Mouse (Mus musculus) limb, embryonic 14.5 days (tissue): ENCODE results near the gene Olfr328. TPM values are rescaled to one million over a fixed set of nuclear protein-coding genes. Genes with fewer than 3 reads are reported as not detected.
A peak's percentile ranks its signal among the peaks of the same experiment; 100 is the strongest.
"Not testable (repeated sequence)": the region's sequence is repeated elsewhere in the genome, so short reads cannot be mapped to it uniquely, and the experiment has no call there.

Experiments used
- ATAC-seq: fragments of 200-750 bp; cut with Nextera tagmentation; 2 replicates; pipeline ENCODE4 v1.8.0; 2017; ENCODE audit warnings: low read depth, moderate number of reproducible peaks, moderate TSS enrichment; ENCODE audit not compliant: low FRiP score
- DNase-seq: peaks from one replicate; pipeline ENCODE4 v3.0.0-alpha.2; 2015; ENCODE audit warnings: low spot score
- H3K27ac ChIP-seq: fragments of 300-500 bp; sonication (generic); replicated peaks from 2 replicates; pipeline ENCODE4 v1.5.1; 2014; ENCODE audit warnings: low read depth, mild to moderate bottlenecking, low read length, moderate library complexity, mixed read lengths
- H3K27me3 ChIP-seq: fragments of 300-500 bp; sonication (generic); 2 replicates; pipeline ENCODE4 v1.6.1; 2014; ENCODE audit warnings: low read length, mixed read lengths; ENCODE audit not compliant: control insufficient read depth, insufficient read depth
- H3K36me3 ChIP-seq: fragments of 300-500 bp; sonication (generic); 2 replicates; pipeline ENCODE4 v1.6.1; 2014; ENCODE audit warnings: mild to moderate bottlenecking, low read length, moderate library complexity, mixed read lengths; ENCODE audit not compliant: control insufficient read depth, insufficient read depth
- H3K4me1 ChIP-seq: fragments of 300-500 bp; sonication (generic); 2 replicates; pipeline ENCODE4 v1.6.1; 2014; ENCODE audit warnings: antibody characterized with exemption, low read length, mixed read lengths; ENCODE audit not compliant: control insufficient read depth, insufficient read depth
- H3K4me2 ChIP-seq: fragments of 300-500 bp; sonication (generic); replicated peaks from 2 replicates; pipeline ENCODE4 v1.6.1; 2014; ENCODE audit warnings: low read depth, mild to moderate bottlenecking, low read length, moderate library complexity; ENCODE audit not compliant: severe bottlenecking
- H3K4me3 ChIP-seq: fragments of 300-500 bp; sonication (generic); replicated peaks from 2 replicates; pipeline ENCODE4 v1.5.1; 2014; ENCODE audit warnings: low read length
- H3K9ac ChIP-seq: fragments of 300-500 bp; sonication (generic); 2 replicates; pipeline ENCODE4 v1.6.1; 2014; ENCODE audit warnings: mild to moderate bottlenecking, low read depth, low read length, moderate library complexity; ENCODE audit not compliant: severe bottlenecking
- H3K9me3 ChIP-seq: fragments of 300-500 bp; sonication (generic); 2 replicates; pipeline ENCODE4 v1.6.1; 2016; ENCODE audit warnings: low read length; ENCODE audit not compliant: control insufficient read depth
- POLR2A ChIP-seq: fragments of 200-500 bp; IDR thresholded peaks from 2 replicates; pipeline ENCODE4 v1.8.0; 2012; ENCODE audit warnings: inconsistent platforms, mild to moderate bottlenecking, moderate library complexity, borderline replicate concordance; ENCODE audit not compliant: insufficient read depth, insufficient read length; ENCODE audit errors: extremely low read depth
- WGBS: fragments of 180-500 bp; shearing (Covaris S2); extraction: QIAGEN DNeasy Blood & Tissue Kit; methylation state at CpG from one replicate; pipeline ENCODE4 v1.1.7; 2014; 5-methylcytosine and 5-hydroxymethylcytosine counted together
- polyA plus RNA-seq, 2 experiments: library from polyadenylated mRNA; depleted of rRNA in 1 of 2; stranded (reverse) in 1 of 2; unstranded in 1 of 2; fragments of >200 nt; fragmentation: Nextera tagmentation in 1 of 2; extraction: Ambion mirVana in 1 of 2; gene quantifications; 2 replicates each; pipeline versions ENCODE4 v1.2.1 to v1.2.3; 2012 to 2014

The Olfr328 gene
- polyA plus RNA-seq, 2 experiments: 0.01 to 0.11 TPM

DNA sequence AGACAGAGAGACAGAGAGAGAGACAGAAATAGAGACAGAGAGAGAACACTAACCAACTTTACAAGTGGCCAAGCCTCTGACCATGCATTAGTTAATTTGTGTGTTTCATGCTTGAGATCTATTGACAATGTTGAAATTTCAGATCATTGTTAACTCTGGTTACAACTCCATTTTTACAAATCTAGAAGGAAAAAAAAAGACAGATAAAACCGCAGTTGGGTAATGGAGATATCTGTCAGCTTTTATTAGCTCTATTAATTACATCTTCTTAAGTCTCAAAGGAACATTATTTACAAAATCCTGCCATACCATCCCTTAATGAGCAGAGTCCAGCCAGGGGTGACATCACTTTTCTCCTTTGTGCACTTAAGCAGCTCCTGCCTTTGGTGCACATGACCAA is 22.0 kb upstream of the Olfr328 start, which contains the start of gene Olfr325:
TSS of gene Olfr325 (plus strand) at position 301 of the 400 bp plus-strand sequence.
- TF ChIP-seq POLR2A: no peak
- no peak within 1 kb of the TSS for H3K4me2 ChIP-seq
- WGBS: 88% methylated on average over 1 of the region's 1 CpGs
- no peak for ATAC-seq
- H3K9me3 ChIP-seq: no peaks in the 10 kb centered on the region
- H3K27ac ChIP-seq: no peak within 1 kb of the TSS
- no peak within 1 kb of the TSS for H3K9ac ChIP-seq
- H3K4me1 ChIP-seq: no peaks in the 10 kb centered on the region
- DNase-seq: no peak
- no peaks in the 10 kb centered on the region for H3K27me3 ChIP-seq
- no peak within 1 kb of the TSS for H3K4me3 ChIP-seq
- no peaks in the 10 kb centered on the region for H3K36me3 ChIP-seq

DNA sequence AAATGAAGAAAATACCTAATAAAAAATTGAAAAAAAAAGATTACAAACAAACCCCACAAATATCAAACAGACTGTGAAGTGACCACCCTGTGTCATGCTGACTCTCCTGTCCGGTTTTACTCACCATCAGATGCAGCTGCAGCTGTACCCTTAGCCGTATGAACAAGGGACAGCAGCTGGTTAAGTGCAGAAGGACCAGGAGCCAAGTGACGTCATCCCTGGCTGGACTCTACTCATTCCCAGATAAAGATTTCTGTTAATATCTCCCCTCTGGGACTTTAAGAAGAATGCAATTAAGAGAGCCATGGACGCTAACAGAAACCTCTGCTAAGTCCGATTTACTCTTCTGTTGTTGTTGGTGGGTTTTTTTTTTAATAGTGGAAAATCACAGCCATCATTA is 15.0 kb upstream of the Olfr328 start, which contains the start of gene Olfr224:
TSS of gene Olfr224 (minus strand) at position 149 of the 400 bp plus-strand sequence.
- Histone ChIP-seq H3K36me3 (no peaks in the 10 kb centered on the region), H3K9me3 (no peaks in the 10 kb centered on the region), H3K27ac (no peak within 1 kb of the TSS), H3K9ac (no peak within 1 kb of the TSS), H3K4me2 (no peak within 1 kb of the TSS), H3K27me3 (no peaks in the 10 kb centered on the region), H3K4me3 (no peak within 1 kb of the TSS), H3K4me1 (no peaks in the 10 kb centered on the region)
- no peak for TF ChIP-seq POLR2A
- ATAC-seq: no peak
- peak; percentile 49 for DNase-seq
- 72% methylated on average over 5 of the region's 5 CpGs for whole genome bisulfite sequencing

DNA sequence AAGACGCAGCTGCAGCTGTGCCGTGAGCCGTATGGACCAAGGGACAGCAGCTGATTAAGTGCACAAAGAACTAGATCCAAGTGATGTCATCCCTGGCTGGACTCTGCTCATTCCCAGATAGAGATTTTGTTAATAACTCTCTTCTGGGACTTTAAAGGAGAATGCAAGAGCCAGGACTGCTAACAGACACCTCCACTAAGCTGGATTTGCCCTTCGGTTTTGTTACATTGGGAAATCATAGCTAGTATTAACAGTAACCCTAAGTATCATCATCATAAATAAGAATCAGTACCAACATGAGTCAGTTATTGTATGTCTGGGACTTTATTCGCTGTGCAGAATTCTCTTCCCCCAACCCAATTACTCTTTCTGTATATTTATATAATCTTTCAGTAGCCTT is 9.1 kb downstream of the Olfr328 start, which contains the start of gene Olfr329-ps:
TSS of gene Olfr329-ps (minus strand) at position 101 of the 400 bp plus-strand sequence.
- WGBS: 81% methylated on average over 5 of the region's 5 CpGs
- Histone ChIP-seq H3K4me1 (no peaks in the 10 kb centered on the region), H3K27ac (no peak within 1 kb of the TSS), H3K4me2 (no peak within 1 kb of the TSS), H3K9ac (no peak within 1 kb of the TSS), H3K36me3 (no peaks in the 10 kb centered on the region), H3K9me3 (no peaks in the 10 kb centered on the region), H3K27me3 (no peaks in the 10 kb centered on the region), H3K4me3 (no peak within 1 kb of the TSS)
- no peak for ATAC-seq
- DNase-seq: peak; percentile 11
- no peak for TF ChIP-seq POLR2A

DNA sequence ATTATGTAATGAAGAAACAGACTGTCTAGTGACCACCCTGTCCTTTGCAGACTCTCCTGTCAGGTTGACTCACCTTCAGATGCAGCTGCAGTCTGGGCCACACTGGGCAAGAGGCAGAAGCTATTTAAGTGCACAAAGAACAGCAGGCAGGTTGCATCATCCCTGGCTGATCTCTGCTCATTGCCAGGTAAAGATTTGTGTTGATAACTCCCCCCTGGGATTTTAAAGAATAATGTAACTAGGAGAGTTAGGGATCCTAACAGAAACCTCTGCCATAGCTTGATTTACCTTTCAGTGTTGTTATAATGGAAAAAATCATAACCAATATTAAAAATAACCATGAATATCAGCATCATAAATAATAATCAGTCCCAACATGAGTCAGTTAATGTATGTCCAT is 20.7 kb downstream of the Olfr328 start, which contains the start of gene Olfr330:
TSS of gene Olfr330 (minus strand) at position 101 of the 400 bp plus-strand sequence.
- not testable (repeated sequence) for ATAC-seq, H3K36me3 ChIP-seq, H3K4me2 ChIP-seq, H3K4me1 ChIP-seq, H3K9ac ChIP-seq, DNase-seq, H3K4me3 ChIP-seq, H3K9me3 ChIP-seq, H3K27me3 ChIP-seq, H3K27ac ChIP-seq

DNA sequence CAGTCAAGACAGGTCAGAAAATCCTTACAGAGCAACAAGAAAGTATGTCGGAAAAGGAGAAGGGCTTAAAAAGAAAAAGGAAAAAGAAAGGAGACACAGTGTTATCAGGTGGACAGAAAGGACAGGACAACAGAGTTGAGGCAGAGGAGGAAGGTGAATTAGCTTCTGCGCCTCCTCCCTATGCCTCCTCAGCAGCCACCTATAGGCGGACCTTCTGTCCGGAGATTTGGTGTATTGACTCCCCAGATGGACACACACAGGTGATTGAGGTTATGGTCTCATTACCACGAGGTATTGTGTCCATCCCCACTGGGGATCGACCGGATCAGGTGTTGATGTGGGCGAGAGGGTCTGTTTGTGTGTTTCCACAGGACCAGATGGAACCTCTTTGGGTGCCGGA is 35.7 kb downstream of the Olfr328 start:
- not testable (repeated sequence) for H3K27ac ChIP-seq, DNase-seq, H3K9me3 ChIP-seq, H3K9ac ChIP-seq, ATAC-seq, H3K4me1 ChIP-seq, H3K36me3 ChIP-seq, H3K4me2 ChIP-seq, H3K4me3 ChIP-seq, H3K27me3 ChIP-seq
- WGBS: 94% methylated on average over 6 of the region's 9 CpGs

DNA sequence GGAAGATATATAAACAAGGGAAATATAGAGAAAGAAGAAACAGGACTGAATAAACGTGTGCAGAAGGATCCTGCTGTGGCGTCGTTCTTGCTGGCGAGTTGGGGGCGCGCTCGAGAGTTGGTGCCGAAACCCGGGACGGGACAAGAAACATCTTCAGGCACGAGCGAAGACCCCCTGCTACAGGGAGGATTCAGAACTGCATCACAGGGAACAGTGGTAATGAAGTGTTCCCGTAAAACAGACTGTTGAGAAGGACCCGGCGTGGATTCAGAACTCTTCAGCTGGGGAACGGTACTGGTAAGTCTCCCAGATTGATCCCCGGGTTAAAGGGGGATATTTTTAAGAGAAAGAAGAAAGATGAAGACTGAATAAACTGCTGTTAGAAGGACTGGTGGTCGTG is 36.5 kb downstream of the Olfr328 start:
- not testable (repeated sequence) for H3K36me3 ChIP-seq
- WGBS: 94% methylated on average over 15 of the region's 18 CpGs

DNA sequence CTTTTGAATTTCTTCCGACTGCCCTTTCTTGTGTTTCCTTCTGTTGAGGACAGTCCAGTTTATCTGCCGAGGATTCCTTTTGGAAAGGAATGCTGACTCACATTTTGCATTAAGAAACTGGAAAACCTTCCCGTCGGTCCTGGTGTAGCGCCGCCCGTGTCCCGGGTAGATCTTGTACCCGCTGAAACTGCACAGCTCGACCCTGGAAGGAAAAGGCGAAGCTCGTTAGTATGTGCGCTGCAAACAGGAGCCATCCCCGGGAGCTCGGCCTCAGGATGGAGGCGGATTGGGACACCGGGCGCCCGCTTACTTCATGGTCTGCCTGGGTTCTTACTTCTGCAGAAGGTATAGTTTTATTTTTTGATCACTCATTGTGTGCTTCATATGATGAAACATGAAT is 46.4 kb downstream of the Olfr328 start:
- H3K4me2 ChIP-seq, H3K27ac ChIP-seq, ATAC-seq, H3K9me3 ChIP-seq, H3K36me3 ChIP-seq, H3K27me3 ChIP-seq, DNase-seq, H3K4me3 ChIP-seq, H3K4me1 ChIP-seq, H3K9ac ChIP-seq: not testable (repeated sequence)
- 82% methylated on average over 19 of the region's 19 CpGs for WGBS

More for the DNA sequence above, 36.5 kb downstream of the Olfr328 start:
- DNase-seq, H3K4me1 ChIP-seq, H3K4me3 ChIP-seq, ATAC-seq, H3K4me2 ChIP-seq, H3K27ac ChIP-seq, H3K27me3 ChIP-seq, H3K9ac ChIP-seq, H3K9me3 ChIP-seq: not testable (repeated sequence)

DNA sequence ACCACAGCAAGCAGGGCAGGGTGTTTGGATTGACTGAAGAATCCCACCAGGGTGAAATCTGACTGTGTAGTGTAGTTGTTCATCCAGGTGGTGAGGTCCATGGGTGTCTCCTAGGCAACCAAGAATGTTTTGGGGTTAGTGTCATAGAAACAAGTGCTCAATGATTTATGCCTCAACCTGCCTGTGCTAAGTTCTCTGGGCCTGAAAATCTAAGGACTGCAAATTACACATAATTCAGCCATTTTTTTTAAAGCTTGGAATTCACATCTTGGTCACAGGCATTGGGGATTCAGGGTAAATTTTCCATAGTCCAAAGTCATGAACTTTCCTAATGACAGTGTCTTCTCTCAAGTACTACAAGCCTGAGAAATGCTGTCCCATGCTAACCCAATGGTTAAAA is 53.0 kb downstream of the Olfr328 start, which contains the start of gene Olfr331:
TSS of gene Olfr331 (minus strand) at position 101 of the 400 bp plus-strand sequence.
- not testable (repeated sequence) for H3K27ac ChIP-seq, ATAC-seq, H3K4me2 ChIP-seq, DNase-seq, H3K27me3 ChIP-seq, H3K9ac ChIP-seq, H3K36me3 ChIP-seq, H3K4me3 ChIP-seq, H3K4me1 ChIP-seq, H3K9me3 ChIP-seq
